Mouse (Mus musculus) retina, postnatal 1 day (tissue): ENCODE results near the gene Gzma.

Experiments used
- DNase-seq: peaks from one replicate; pipeline ENCODE4 v3.0.0-alpha.2; 2012

Gene Gzma

GRCm38 (mm10) chr13:113045458-113046110 lies 55.2 kb downstream of the Gzma start:
- DNase-seq: no peak

GRCm38 (mm10) chr13:113044876-113045275 lies 55.9 kb downstream of the Gzma start:
- DNase-seq: no peak
